ENCODE assay signal across 9 mouse cellular contexts in genomic region chr3:62860731-62861130, GRCm38 (mm10).
DNase-seq lines count a peak whose midpoint lies in the region; ATAC-seq and TF ChIP-seq lines count a peak whose summit lies in the region.
"Had no signal": no experiment of that assay in that cellular context is flagged by ENCODE, and none has a peak within 500 bp of the region (broad histone marks: within the 10 kb centered on the region; RNA-seq: fewer than 3 reads in every experiment).

No protein-coding gene starts in this region.

- intact Hi-C loops in left cerebral cortex, postnatal 14 days (cut with DNase I): loop anchor here (2.0 kb wide), 1 partner anchor 334 kb away; no protein-coding TSS in a partner anchor
- intact Hi-C loops in gastrocnemius, postnatal 14 days (cut with DNase I; ENCODE audit: low total_unique reads): no loop called here
- intact Hi-C loops in heart, postnatal 14 days (cut with DNase I): no loop called here

- TF ChIP-seq CTCF in heart, postnatal 0 days (IDR thresholded peaks at IDR 0.05; ENCODE audit: low read depth): peak; percentile 31
- peak; percentile 80 for TF ChIP-seq CTCF in forebrain, postnatal 0 days (IDR thresholded peaks at IDR 0.05; ENCODE audit: low read depth)

- H3K27me3 ChIP-seq in heart, postnatal 0 days (ENCODE audit: control insufficient read depth, insufficient read depth, low read length): no peaks in the 10 kb centered on the region
- no peaks in the 10 kb centered on the region for H3K27me3 ChIP-seq in forebrain, postnatal 0 days (ENCODE audit: insufficient read depth, low read length)

- H3K4me2 ChIP-seq in heart, postnatal 0 days (ENCODE audit: low read depth, low read length): no peak overlapping the region
- H3K4me2 ChIP-seq in forebrain, postnatal 0 days (ENCODE audit: low read depth): no peak overlapping the region

- WGBS in heart, postnatal 0 days: 13% methylated on average over 3 of the region's 3 CpGs
- whole genome bisulfite sequencing in forebrain, postnatal 0 days: 12% methylated on average over 3 of the region's 3 CpGs

- no peak overlapping the region for H3K4me3 ChIP-seq in heart, postnatal 0 days (ENCODE audit: low read depth, low read length)
- no peak overlapping the region for H3K4me3 ChIP-seq in forebrain, postnatal 0 days (ENCODE audit: low read depth, low read length)

- ATAC-seq in heart, postnatal 0 days (ENCODE audit: insufficient read depth, low read depth): no peak
- peak; percentile 87; the same call in 1 of the 2 replicates for ATAC-seq in forebrain, postnatal 0 days

- H3K9ac ChIP-seq in heart, postnatal 0 days (replicated peaks; ENCODE audit: low read depth, low read length): no peak overlapping the region
- H3K9ac ChIP-seq in forebrain, postnatal 0 days: no peak overlapping the region

- TF ChIP-seq EP300 in heart, postnatal 0 days (IDR thresholded peaks at IDR 0.05; ENCODE audit: low read depth): no peak

- H3K9me3 ChIP-seq in heart, postnatal 0 days (replicated peaks; ENCODE audit: control insufficient read depth, low read length): no peaks in the 10 kb centered on the region
- no peaks in the 10 kb centered on the region for H3K9me3 ChIP-seq in forebrain, postnatal 0 days (ENCODE audit: low read length)

- no peak overlapping the region for H3K27ac ChIP-seq in heart, postnatal 0 days (ENCODE audit: low read depth)
- H3K27ac ChIP-seq in forebrain, postnatal 0 days (ENCODE audit: low read depth, low read length): no peak overlapping the region
- H3K27ac ChIP-seq: macrophage had no signal

- H3K4me1 ChIP-seq in heart, postnatal 0 days (ENCODE audit: control insufficient read depth, insufficient read depth): no peaks in the 10 kb centered on the region
- H3K4me1 ChIP-seq in forebrain, postnatal 0 days (ENCODE audit: insufficient read depth): no peaks in the 10 kb centered on the region

- no peaks in the 10 kb centered on the region for H3K36me3 ChIP-seq in heart, postnatal 0 days (replicated peaks; ENCODE audit: control insufficient read depth, insufficient read depth, low read length)
- H3K36me3 ChIP-seq in forebrain, postnatal 0 days (ENCODE audit: insufficient read depth): no peaks in the 10 kb centered on the region

- no peak for DNase-seq in heart, postnatal 0 days (ENCODE audit: low spot score)
- no peak for DNase-seq in heart, adult 18-20 months
- peak; percentile 34 for DNase-seq in NIH3T3 (ENCODE audit: low read depth)
- DNase-seq in forebrain, postnatal 0 days: peak; percentile 68
- DNase-seq in left cerebral cortex, postnatal 14 days (ENCODE audit: low spot score in 2 of 2): peak; percentile 25 to 42
- DNase-seq in right cerebral cortex, adult 2 months (ENCODE audit: low spot score in 2 of 2): peak; percentile 38 to 47
- no peak for DNase-seq in gastrocnemius, postnatal 14 days
- DNase-seq in heart, postnatal 14 days: no peak

Comparison
In these comparisons a context has a peak if more than half of its experiments do, and no peak if none do; other contexts are left out.
1. DNase-seq: peak in NIH3T3 (single experiment), forebrain, postnatal 0 days (single experiment), left cerebral cortex, postnatal 14 days (2 of 2) and right cerebral cortex, adult 2 months (2 of 2); none in heart, postnatal 0 days (single experiment), heart, adult 18-20 months (0 of 2), gastrocnemius, postnatal 14 days (single experiment) and heart, postnatal 14 days (0 of 2).